Mouse (Mus musculus) lung, adult 2 months (tissue): Measurements from ENCODE around the gene Abca2. TPM values are rescaled to one million over a fixed set of nuclear protein-coding genes. Genes with fewer than 3 reads are reported as not detected.
A peak's percentile ranks its signal among the peaks of the same experiment; 100 is the strongest.

Source experiments
- DNase-seq: peaks from one replicate; pipeline ENCODE4 v3.0.0; 2022
- H3K4me1 ChIP-seq: fragments of 200-500 bp; 2 replicates; pipeline ENCODE4 v1.6.1; 2011; ENCODE audit warnings: low read length; ENCODE audit not compliant: control insufficient read depth, insufficient read depth
- H3K4me3 ChIP-seq: fragments of 200-500 bp; replicated peaks from 2 replicates; pipeline ENCODE3; 2011; ENCODE audit warnings: low read depth, mild to moderate bottlenecking, control low read depth, low read length; ENCODE audit errors: extremely low read depth
- CTCF ChIP-seq: fragments of 200-500 bp; IDR thresholded peaks from 2 replicates; pipeline ENCODE4 v1.5.1; 2011; ENCODE audit warnings: mild to moderate bottlenecking, low read length, control low read depth; ENCODE audit not compliant: insufficient read depth
- POLR2A ChIP-seq: fragments of 200-500 bp; IDR thresholded peaks from 2 replicates; pipeline ENCODE4 v1.6.1; 2011; ENCODE audit warnings: low read depth, mild to moderate bottlenecking, control low read depth, low read length, borderline replicate concordance; ENCODE audit errors: extremely low read depth
- WGBS: fragments of 180-500 bp; shearing (Covaris S2); methylation state at CpG from one replicate; pipeline ENCODE4 v1.1.7; 2018; 5-methylcytosine and 5-hydroxymethylcytosine counted together
- polyA plus RNA-seq: library from polyadenylated mRNA; depleted of rRNA; stranded (reverse); fragments of >200 nt; gene quantifications from 2 replicates; pipeline ENCODE4 v1.2.3, GENCODE M21; 2012

Gene Abca2
- polyA plus RNA-seq, 1 experiment: 61.5 TPM

- DNase-seq: no peak
Observed at GRCm38 (mm10) chr2:25468962-25469915, 40.7 kb downstream of the Abca2 start.

GRCm38 (mm10) chr2:25469969-25470368, 41.5 kb downstream of the Abca2 start, which contains the start of gene Ptgds:
TSS of gene Ptgds (minus strand) at chr2:25470046.
- WGBS: 45% methylated on average over 6 of the region's 6 CpGs

More at GRCm38 (mm10) chr2:25468962-25469915, 40.7 kb downstream of the Abca2 start:
- Histone ChIP-seq H3K4me3 (no peak overlapping the region), H3K4me1 (no peaks in the 10 kb centered on the region)
- TF ChIP-seq CTCF (no peak), POLR2A (no peak)
- 70% methylated on average over 10 of the region's 10 CpGs for WGBS

GRCm38 (mm10) chr2:25472550-25472949, 44.0 kb downstream of the Abca2 start:
- DNase-seq: no peak
- H3K4me1 ChIP-seq: no peaks in the 10 kb centered on the region
- TF ChIP-seq CTCF (no peak), POLR2A (no peak)
- no peak overlapping the region for H3K4me3 ChIP-seq
- WGBS: 69% methylated on average over 2 of the region's 2 CpGs

More at GRCm38 (mm10) chr2:25469969-25470368, 41.5 kb downstream of the Abca2 start, which contains the start of gene Ptgds:
- no peak for DNase-seq
- TF ChIP-seq POLR2A (no peak), CTCF (no peak)
- Histone ChIP-seq H3K4me1 (no peaks in the 10 kb centered on the region), H3K4me3 (no peak within 1 kb of the TSS)

GRCm38 (mm10) chr2:25477541-25477940, 49.0 kb downstream of the Abca2 start:
- TF ChIP-seq CTCF: no peak
- no peak for TF ChIP-seq POLR2A
- WGBS: 80% methylated on average over 8 of the region's 8 CpGs

GRCm38 (mm10) chr2:25477967-25478675, 49.6 kb downstream of the Abca2 start:
- TF ChIP-seq CTCF (no peak), POLR2A (no peak)
- Histone ChIP-seq H3K4me3 (no peak overlapping the region), H3K4me1 (no peaks in the 10 kb centered on the region)
- DNase-seq: no peak
- WGBS: 77% methylated on average over 3 of the region's 3 CpGs

More at GRCm38 (mm10) chr2:25477541-25477940, 49.0 kb downstream of the Abca2 start:
- Histone ChIP-seq H3K4me3 (no peak overlapping the region), H3K4me1 (no peaks in the 10 kb centered on the region)
- DNase-seq: no peak

- H3K4me1 ChIP-seq: no peaks in the 10 kb centered on the region
- 66% methylated on average over 10 of the region's 10 CpGs for WGBS
- TF ChIP-seq CTCF (no peak), POLR2A (no peak)
- no peak for DNase-seq
- H3K4me3 ChIP-seq: no peak overlapping the region
Observed at GRCm38 (mm10) chr2:25479551-25480311, 51.2 kb downstream of the Abca2 start.

GRCm38 (mm10) chr2:25480541-25480940, 52.0 kb downstream of the Abca2 start:
- no peak for DNase-seq
- TF ChIP-seq POLR2A: no peak
- TF ChIP-seq CTCF: no peak
- WGBS: 98% methylated on average over 1 of the region's 1 CpGs
- H3K4me1 ChIP-seq: no peaks in the 10 kb centered on the region
- H3K4me3 ChIP-seq: no peak overlapping the region

- WGBS: 25% methylated on average over 7 of the region's 7 CpGs
- no peak for DNase-seq
- TF ChIP-seq CTCF (peak; percentile 60), POLR2A (no peak)
- H3K4me1 ChIP-seq: no peaks in the 10 kb centered on the region
- no peak overlapping the region for H3K4me3 ChIP-seq
Observed at GRCm38 (mm10) chr2:25482969-25483368, 54.5 kb downstream of the Abca2 start.
